Mouse (Mus musculus): ENCODE data around the gene Phf21a.

DNA sequence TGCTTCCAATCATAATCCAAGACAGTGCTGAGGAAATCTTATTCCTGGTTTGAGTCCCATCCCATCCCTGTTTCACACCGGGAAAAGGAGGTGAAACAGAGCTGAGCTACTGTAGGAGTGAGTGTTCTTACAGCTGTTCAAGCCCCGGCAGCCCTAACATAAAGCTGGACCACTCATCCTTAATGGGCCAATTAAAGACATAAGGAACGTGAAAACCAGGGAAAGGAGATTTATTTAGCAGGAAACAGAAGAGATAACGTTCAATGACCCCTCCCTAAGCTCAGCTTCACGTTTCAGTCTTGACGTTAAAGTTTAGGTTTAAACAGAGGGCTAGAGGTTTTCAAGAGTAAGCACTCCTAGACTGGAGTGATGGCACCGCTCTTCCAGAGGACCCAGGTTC lies 74.0 kb downstream of the Phf21a start:
- TF ChIP-seq CTCF (conservative IDR thresholded peaks at IDR 0.05; ENCODE audit: insufficient read depth, insufficient read length, low read depth, low read length) (no peak), POLR2A (IDR thresholded peaks at IDR 0.05; ENCODE audit: low read depth, low read length) (no peak)

Data from kidney, adult 2 months (tissue).